Mouse (Mus musculus): ENCODE results near the gene Gm42715. TPM values are rescaled to one million over a fixed set of nuclear protein-coding genes. Genes with fewer than 3 reads are reported as not detected.

The Gm42715 gene
- polyA plus RNA-seq, 1 experiment from 2014 or later = 17.6 TPM

GRCm38 (mm10) chr7:127564381-127565150 lies 45.2 kb downstream of the Gm42715 start:
- 77% methylated on average over 6 of the region's 6 CpGs for WGBS
- no peak for ATAC-seq (ENCODE audit: low FRiP score)
- no peak overlapping the region for H3K9ac ChIP-seq
- H3K4me3 ChIP-seq = no peak overlapping the region
- H3K27me3 ChIP-seq = no peaks in the 10 kb centered on the region
- H3K36me3 ChIP-seq = peaks cover 71% of the 10 kb centered on the region
- H3K4me2 ChIP-seq = no peak overlapping the region
- H3K27ac ChIP-seq = no peak overlapping the region
- H3K4me1 ChIP-seq (replicated peaks) = no peaks in the 10 kb centered on the region
- no peaks in the 10 kb centered on the region for H3K9me3 ChIP-seq

- peak; percentile 99 for ATAC-seq (ENCODE audit: low FRiP score)
- Histone ChIP-seq H3K36me3 (peaks cover 24% of the 10 kb centered on the region), H3K27me3 (no peaks in the 10 kb centered on the region), H3K4me2 (peak within 1 kb of the TSS; percentile 96), H3K9ac (peak within 1 kb of the TSS; percentile 93), H3K9me3 (no peaks in the 10 kb centered on the region), H3K4me1 (replicated peaks) (peaks cover 33% of the 10 kb centered on the region), H3K27ac (peak within 1 kb of the TSS; percentile 87), H3K4me3 (peak within 1 kb of the TSS; percentile 86)
- WGBS = 1% methylated on average over 17 of the region's 17 CpGs
These were observed 53.6 kb downstream of the Gm42715 start, which contains the start of gene Phkg2 for GRCm38 (mm10) chr7:127572895-127573471. TSS of gene Phkg2 (plus strand) at chr7:127573340.

- peak; percentile 16; the same call in 1 of the 2 replicates for ATAC-seq (ENCODE audit: low FRiP score)
These were observed 54.2 kb downstream of the Gm42715 start for GRCm38 (mm10) chr7:127573503-127574008.

GRCm38 (mm10) chr7:127574115-127574514 lies 54.7 kb downstream of the Gm42715 start:
- Histone ChIP-seq H3K27me3 (no peaks in the 10 kb centered on the region), H3K36me3 (peaks cover 27% of the 10 kb centered on the region), H3K4me1 (replicated peaks) (peaks cover 33% of the 10 kb centered on the region), H3K4me3 (peak overlapping the region; percentile 86), H3K9me3 (no peaks in the 10 kb centered on the region), H3K9ac (peak overlapping the region; percentile 93), H3K27ac (peak overlapping the region; percentile 80; the same call in 1 of the 2 replicates), H3K4me2 (peak overlapping the region; percentile 96)
- WGBS = 27% methylated on average over 7 of the region's 7 CpGs
- no peak for ATAC-seq (ENCODE audit: low FRiP score)

More at GRCm38 (mm10) chr7:127573503-127574008, 54.2 kb downstream of the Gm42715 start:
- Histone ChIP-seq H3K27me3 (no peaks in the 10 kb centered on the region), H3K27ac (peak overlapping the region; percentile 80), H3K36me3 (peaks cover 28% of the 10 kb centered on the region), H3K4me3 (peak overlapping the region; percentile 86), H3K4me1 (replicated peaks) (peaks cover 33% of the 10 kb centered on the region), H3K9me3 (no peaks in the 10 kb centered on the region), H3K4me2 (peak overlapping the region; percentile 96), H3K9ac (peak overlapping the region; percentile 93)
- WGBS = 2% methylated on average over 18 of the region's 28 CpGs

GRCm38 (mm10) chr7:127583260-127583659 lies 63.9 kb downstream of the Gm42715 start:
- no peak overlapping the region for H3K4me3 ChIP-seq
- peaks cover 71% of the 10 kb centered on the region for H3K36me3 ChIP-seq
- no peak overlapping the region for H3K4me2 ChIP-seq
- no peak overlapping the region for H3K27ac ChIP-seq
- ATAC-seq (ENCODE audit: low FRiP score) = no peak
- no peaks in the 10 kb centered on the region for H3K27me3 ChIP-seq
- 95% methylated on average over 6 of the region's 6 CpGs for WGBS
- H3K9ac ChIP-seq = no peak overlapping the region
- no peaks in the 10 kb centered on the region for H3K9me3 ChIP-seq
- H3K4me1 ChIP-seq (replicated peaks) = peaks cover 14% of the 10 kb centered on the region

- no peaks in the 10 kb centered on the region for H3K9me3 ChIP-seq
- no peak for ATAC-seq (ENCODE audit: low FRiP score)
- H3K4me1 ChIP-seq (replicated peaks) = peaks cover 24% of the 10 kb centered on the region
- no peak overlapping the region for H3K4me2 ChIP-seq
- no peak overlapping the region for H3K27ac ChIP-seq
- peaks cover 62% of the 10 kb centered on the region for H3K36me3 ChIP-seq
- no peak overlapping the region for H3K9ac ChIP-seq
- H3K27me3 ChIP-seq = no peaks in the 10 kb centered on the region
- H3K4me3 ChIP-seq = no peak overlapping the region
- WGBS = 91% methylated on average over 7 of the region's 7 CpGs
These were observed 65.6 kb downstream of the Gm42715 start for GRCm38 (mm10) chr7:127585031-127585430.

GRCm38 (mm10) chr7:127586149-127586548 lies 66.8 kb downstream of the Gm42715 start:
- Histone ChIP-seq H3K4me3 (no peak overlapping the region), H3K4me2 (no peak overlapping the region), H3K9me3 (no peaks in the 10 kb centered on the region), H3K36me3 (peaks cover 63% of the 10 kb centered on the region), H3K4me1 (replicated peaks) (peaks cover 24% of the 10 kb centered on the region), H3K27ac (no peak overlapping the region), H3K27me3 (no peaks in the 10 kb centered on the region), H3K9ac (no peak overlapping the region)
- 90% methylated on average over 6 of the region's 6 CpGs for WGBS
- no peak for ATAC-seq (ENCODE audit: low FRiP score)

GRCm38 (mm10) chr7:127587196-127587595 lies 67.8 kb downstream of the Gm42715 start:
- H3K36me3 ChIP-seq = peaks cover 63% of the 10 kb centered on the region
- peaks cover 24% of the 10 kb centered on the region for H3K4me1 ChIP-seq (replicated peaks)
- H3K27ac ChIP-seq = no peak overlapping the region
- no peaks in the 10 kb centered on the region for H3K9me3 ChIP-seq
- no peaks in the 10 kb centered on the region for H3K27me3 ChIP-seq
- no peak for ATAC-seq (ENCODE audit: low FRiP score)
- peak overlapping the region; percentile 88; the same call in 1 of the 2 replicates for H3K4me3 ChIP-seq
- H3K9ac ChIP-seq = peak overlapping the region; percentile 69
- H3K4me2 ChIP-seq = peak overlapping the region; percentile 91
- 78% methylated on average over 5 of the region's 5 CpGs for WGBS

GRCm38 (mm10) chr7:127588011-127588871 lies 68.9 kb downstream of the Gm42715 start, which contains the start of the genes Ccdc189 and Rnf40:
TSS of gene Ccdc189 (minus strand) at chr7:127588595.
TSS of gene Rnf40 (plus strand) at chr7:127588767.
- peak within 1 kb of the TSS; percentile 88 for H3K4me3 ChIP-seq
- H3K9me3 ChIP-seq = no peaks in the 10 kb centered on the region
- peaks cover 24% of the 10 kb centered on the region for H3K4me1 ChIP-seq (replicated peaks)
- peak; percentile 97 for ATAC-seq (ENCODE audit: low FRiP score)
- peaks cover 63% of the 10 kb centered on the region for H3K36me3 ChIP-seq
- peak within 1 kb of the TSS; percentile 91 for H3K4me2 ChIP-seq
- under 1% methylated on average over 50 of the region's 50 CpGs for WGBS
- no peaks in the 10 kb centered on the region for H3K27me3 ChIP-seq
- peak within 1 kb of the TSS; percentile 77 for H3K27ac ChIP-seq
- peak within 1 kb of the TSS; percentile 88 for H3K9ac ChIP-seq

- H3K4me1 ChIP-seq (replicated peaks) = peaks cover 24% of the 10 kb centered on the region
- peak overlapping the region; percentile 91 for H3K4me2 ChIP-seq
- peak overlapping the region; percentile 88 for H3K4me3 ChIP-seq
- peak overlapping the region; percentile 88 for H3K9ac ChIP-seq
- H3K36me3 ChIP-seq = peaks cover 63% of the 10 kb centered on the region
- H3K27ac ChIP-seq = peak overlapping the region; percentile 77
- H3K9me3 ChIP-seq = no peaks in the 10 kb centered on the region
- ATAC-seq (ENCODE audit: low FRiP score) = no peak
- 6% methylated on average over 29 of the region's 29 CpGs for WGBS
- no peaks in the 10 kb centered on the region for H3K27me3 ChIP-seq
These were observed 69.5 kb downstream of the Gm42715 start for GRCm38 (mm10) chr7:127588901-127589300.

GRCm38 (mm10) chr7:127589637-127590036 lies 70.3 kb downstream of the Gm42715 start:
- ATAC-seq (ENCODE audit: low FRiP score) = no peak
- Histone ChIP-seq H3K4me3 (peak overlapping the region; percentile 88), H3K27ac (no peak overlapping the region), H3K4me2 (peak overlapping the region; percentile 91), H3K9ac (peak overlapping the region; percentile 88), H3K4me1 (replicated peaks) (peaks cover 24% of the 10 kb centered on the region), H3K9me3 (no peaks in the 10 kb centered on the region), H3K36me3 (peaks cover 63% of the 10 kb centered on the region), H3K27me3 (no peaks in the 10 kb centered on the region)
- 94% methylated on average over 9 of the region's 9 CpGs for WGBS
